Mouse (Mus musculus) ES-Bruce4 (cell line): Measurements from ENCODE around the gene Ldhd. TPM values are rescaled to one million over a fixed set of nuclear protein-coding genes. Genes with fewer than 3 reads are reported as not detected.

ENCODE experiments used
- H3K27ac ChIP-seq: 2 replicates; pipeline ENCODE4 v1.5.1; 2012; ENCODE audit warnings: low read length, inconsistent platforms; ENCODE audit not compliant: insufficient read depth
- H3K27me3 ChIP-seq: 2 replicates; pipeline ENCODE4 v1.6.1; 2012; ENCODE audit warnings: mild to moderate bottlenecking, low read length, inconsistent platforms; ENCODE audit not compliant: control insufficient read depth, poor library complexity, insufficient read depth, severe bottlenecking
- H3K36me3 ChIP-seq: 2 replicates; pipeline ENCODE4 v1.6.1; 2012; ENCODE audit warnings: inconsistent platforms, mild to moderate bottlenecking, low read length, moderate library complexity; ENCODE audit not compliant: control insufficient read depth, poor library complexity, insufficient read depth, severe bottlenecking
- H3K4me1 ChIP-seq: one replicate; pipeline ENCODE4 v1.8.1; 2011; ENCODE audit warnings: low read length; ENCODE audit not compliant: control insufficient read depth, insufficient read depth
- H3K4me3 ChIP-seq: 2 replicates; pipeline ENCODE4 v1.5.1; 2011; ENCODE audit warnings: low read depth, mild to moderate bottlenecking, low read length
- H3K9ac ChIP-seq: 2 replicates; pipeline ENCODE4 v1.6.1; 2012; ENCODE audit warnings: low read depth, mild to moderate bottlenecking, inconsistent platforms; ENCODE audit not compliant: poor library complexity, severe bottlenecking
- H3K9me3 ChIP-seq: replicated peaks from 2 replicates; pipeline ENCODE4 v1.6.1; 2012; ENCODE audit warnings: mild to moderate bottlenecking, low read length, inconsistent platforms; ENCODE audit not compliant: control insufficient read depth, poor library complexity, insufficient read depth, severe bottlenecking
- CTCF ChIP-seq: IDR thresholded peaks from one replicate; pipeline ENCODE4 v1.8.1; 2011; ENCODE audit warnings: low read depth, low read length
- EP300 ChIP-seq: IDR thresholded peaks from 2 replicates; pipeline ENCODE4 v1.6.1; 2011; ENCODE audit warnings: low read depth, low read length; ENCODE audit not compliant: insufficient read depth
- POLR2A ChIP-seq: IDR thresholded peaks from one replicate; pipeline ENCODE4 v1.8.1; 2011; ENCODE audit warnings: low read length; ENCODE audit not compliant: insufficient read depth
- polyA plus RNA-seq: library from polyadenylated mRNA; stranded (reverse); fragments of >200 nt; gene quantifications from 2 replicates; pipeline ENCODE4 v1.2.4, GENCODE M21; 2011; ENCODE audit warnings: low read depth; ENCODE audit not compliant: missing spikeins, insufficient read depth, insufficient read length

Gene Ldhd
- 1.1 and 1.7 TPM in 2 replicates for polyA plus RNA-seq

DNA sequence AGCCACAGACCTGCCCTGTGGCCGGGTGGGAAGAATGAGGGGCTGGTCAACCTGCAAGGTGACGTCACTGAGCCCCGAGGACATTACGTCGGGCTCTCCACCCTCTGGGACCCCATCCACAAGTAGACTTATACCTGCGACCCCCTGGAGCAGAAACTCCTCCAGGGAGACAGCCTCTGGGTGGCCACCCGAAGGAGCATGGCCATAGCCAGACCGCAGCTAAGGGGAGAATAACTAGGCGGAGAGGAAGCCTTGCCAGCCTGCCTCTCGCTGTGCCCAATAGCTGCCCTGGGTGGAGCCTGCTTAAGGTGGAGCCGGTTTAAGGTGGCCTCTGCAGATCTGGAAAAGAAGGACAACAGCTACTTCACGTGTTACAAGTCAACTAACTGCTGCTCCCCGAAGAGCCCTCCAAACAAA is at the start of gene Ldhd:
Ldhd (minus strand) TSS at position 270 of the 417 bp plus-strand sequence.
- no peaks in the 10 kb centered on the region for H3K36me3 ChIP-seq
- H3K9me3 ChIP-seq: no peaks in the 10 kb centered on the region
- TF ChIP-seq POLR2A: no peak
- TF ChIP-seq CTCF: no peak
- TF ChIP-seq EP300: no peak
- H3K4me1 ChIP-seq: peaks cover 12% of the 10 kb centered on the region
- no peaks in the 10 kb centered on the region for H3K27me3 ChIP-seq
- H3K9ac ChIP-seq: peak within 1 kb of the TSS; percentile 40
- peak within 1 kb of the TSS; percentile 21; the same call in 1 of the 2 replicates for H3K4me3 ChIP-seq
- no peak within 1 kb of the TSS for H3K27ac ChIP-seq

DNA sequence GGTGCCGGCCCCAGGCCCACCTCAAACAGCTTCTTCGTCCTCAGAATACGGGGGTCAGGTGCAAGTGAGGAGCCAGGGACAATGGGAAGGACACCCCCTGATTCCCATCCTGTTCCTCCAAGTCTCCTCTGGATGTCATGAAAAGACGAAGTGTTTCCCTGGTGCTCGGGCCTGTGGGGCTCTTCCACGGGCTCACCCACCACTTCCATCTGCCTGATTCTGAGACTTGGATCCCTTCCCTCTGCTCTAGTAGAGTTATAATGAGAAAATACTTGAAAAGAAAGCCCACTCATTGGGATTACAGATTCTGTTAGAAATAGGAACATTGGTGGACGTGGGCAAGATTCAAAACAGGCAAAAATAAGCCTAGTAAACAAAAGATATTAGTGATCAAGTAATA is 48.7 kb upstream of the Ldhd start:
- H3K36me3 ChIP-seq: no peaks in the 10 kb centered on the region
- H3K4me3 ChIP-seq: no peak overlapping the region
- TF ChIP-seq POLR2A: no peak
- no peak for TF ChIP-seq EP300
- TF ChIP-seq CTCF: no peak
- H3K27ac ChIP-seq: no peak overlapping the region
- H3K4me1 ChIP-seq: no peaks in the 10 kb centered on the region
- H3K27me3 ChIP-seq: no peaks in the 10 kb centered on the region
- no peaks in the 10 kb centered on the region for H3K9me3 ChIP-seq
- no peak overlapping the region for H3K9ac ChIP-seq

DNA sequence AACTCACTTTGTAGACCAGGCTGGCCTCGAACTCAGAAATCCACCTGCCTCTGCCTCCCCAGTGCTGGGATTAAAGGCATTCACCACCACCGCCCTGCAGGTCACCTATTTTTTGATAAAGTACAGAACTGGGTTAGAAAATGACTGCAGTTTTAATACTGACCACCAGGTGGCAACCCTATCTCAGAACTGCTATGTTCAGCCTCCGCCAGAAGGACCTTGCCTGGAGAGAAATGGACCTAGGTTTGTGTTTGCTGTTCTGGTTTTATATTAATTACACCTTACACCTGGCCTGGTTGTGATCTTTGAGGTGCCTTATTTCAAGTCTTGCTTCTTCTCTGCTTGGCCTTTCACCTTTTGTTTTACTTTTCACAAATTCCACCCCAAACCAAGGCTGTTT is 47.9 kb upstream of the Ldhd start:
- H3K4me1 ChIP-seq: no peaks in the 10 kb centered on the region
- no peaks in the 10 kb centered on the region for H3K27me3 ChIP-seq
- no peak overlapping the region for H3K9ac ChIP-seq
- no peak overlapping the region for H3K27ac ChIP-seq
- H3K9me3 ChIP-seq: no peaks in the 10 kb centered on the region
- TF ChIP-seq POLR2A: no peak
- no peak for TF ChIP-seq EP300
- peak; percentile 48 for TF ChIP-seq CTCF
- no peak overlapping the region for H3K4me3 ChIP-seq
- no peaks in the 10 kb centered on the region for H3K36me3 ChIP-seq

DNA sequence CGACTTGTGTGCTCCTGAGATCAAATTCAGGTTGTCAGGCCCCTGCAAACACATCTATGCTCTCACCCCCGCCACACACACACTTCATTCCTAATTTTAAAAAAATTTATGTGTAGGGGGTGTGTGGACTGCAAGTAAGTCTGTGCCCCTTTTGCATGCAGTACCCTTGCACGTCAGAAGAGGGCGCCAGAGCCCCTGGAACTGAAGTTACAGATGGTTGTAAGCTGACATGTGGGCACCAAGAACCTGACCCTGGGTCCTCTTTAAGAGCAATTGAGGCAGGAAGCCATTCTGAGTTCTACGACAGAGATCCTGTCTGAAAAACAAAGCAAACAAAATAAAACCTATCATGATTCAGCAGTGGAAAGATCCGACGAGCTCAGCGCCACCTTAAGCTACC is 46.1 kb upstream of the Ldhd start:
- Histone ChIP-seq H3K4me3 (no peak overlapping the region), H3K9ac (no peak overlapping the region), H3K4me1 (no peaks in the 10 kb centered on the region), H3K27me3 (no peaks in the 10 kb centered on the region), H3K36me3 (0 out of 2 replicates have a peak, but pooled peaks cover 4% of the 10 kb centered on the region), H3K9me3 (no peaks in the 10 kb centered on the region), H3K27ac (no peak overlapping the region)
- TF ChIP-seq POLR2A (no peak), EP300 (no peak), CTCF (peak; percentile 85)

DNA sequence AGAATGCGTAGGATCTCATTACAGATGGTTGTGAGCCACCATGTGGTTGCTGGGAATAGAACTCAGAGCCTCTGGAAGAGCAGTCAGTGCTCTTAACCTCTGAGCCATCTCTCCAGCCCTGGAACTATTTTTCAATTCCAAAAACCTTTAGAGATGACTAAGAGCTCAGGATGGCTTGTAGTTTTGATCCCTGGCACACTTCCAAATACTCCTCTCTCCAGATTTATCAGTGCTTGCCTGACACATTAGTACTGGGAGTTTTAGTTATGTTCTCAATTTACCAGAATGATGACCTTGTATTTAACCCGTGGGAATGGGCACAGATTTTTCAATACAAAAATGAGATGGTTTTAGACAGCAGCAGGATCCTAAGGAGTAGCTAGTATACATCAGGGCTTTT is 36.6 kb upstream of the Ldhd start:
- H3K9me3 ChIP-seq: no peaks in the 10 kb centered on the region
- H3K4me1 ChIP-seq: no peaks in the 10 kb centered on the region
- H3K27me3 ChIP-seq: no peaks in the 10 kb centered on the region
- no peak for TF ChIP-seq CTCF
- TF ChIP-seq POLR2A: no peak
- no peak for TF ChIP-seq EP300
- peaks cover 37% of the 10 kb centered on the region for H3K36me3 ChIP-seq
- H3K4me3 ChIP-seq: no peak overlapping the region
- no peak overlapping the region for H3K27ac ChIP-seq
- no peak overlapping the region for H3K9ac ChIP-seq

DNA sequence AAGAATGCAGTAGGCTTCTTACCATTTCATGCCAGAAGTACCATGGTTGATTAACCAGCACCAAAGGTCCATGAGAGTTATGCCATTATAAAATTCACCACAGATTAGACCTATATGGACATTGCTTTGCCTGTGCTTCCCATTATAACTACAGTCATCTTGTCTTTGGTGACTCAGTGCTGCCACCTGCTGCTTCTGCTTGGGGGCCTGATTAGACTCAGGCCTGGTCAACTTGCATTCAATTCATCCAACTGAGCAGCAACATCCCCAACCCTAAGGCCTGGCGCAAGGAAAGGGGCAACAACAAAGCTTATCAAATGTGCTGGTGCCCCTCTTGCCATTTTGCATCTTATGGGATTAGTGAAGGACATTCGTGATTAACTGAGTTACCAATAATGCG is 32.3 kb upstream of the Ldhd start:
- Histone ChIP-seq H3K36me3 (peaks cover 20% of the 10 kb centered on the region), H3K9ac (no peak overlapping the region), H3K4me1 (peaks cover 2% of the 10 kb centered on the region), H3K4me3 (no peak overlapping the region), H3K27me3 (no peaks in the 10 kb centered on the region), H3K9me3 (no peaks in the 10 kb centered on the region), H3K27ac (no peak overlapping the region)
- TF ChIP-seq POLR2A: no peak
- peak; percentile 80 for TF ChIP-seq CTCF
- TF ChIP-seq EP300: no peak
